Mouse (Mus musculus) E14TG2a.4 (cell line): ENCODE results near the gene Cilp2.

ENCODE experiments used
- CTCF ChIP-seq: conservative IDR thresholded peaks from 2 replicates; pipeline ENCODE4 v1.5.1; 2014; ENCODE audit warnings: low read length
- NANOG ChIP-seq: IDR thresholded peaks from 2 replicates; pipeline ENCODE4 v1.6.1; 2014; ENCODE audit warnings: borderline replicate concordance, low read length, mixed read lengths
- POU5F1 ChIP-seq: IDR thresholded peaks from 2 replicates; pipeline ENCODE4 v1.6.1; 2014; ENCODE audit warnings: low read length, borderline replicate concordance

GRCm38 (mm10) chr8:69900895-69901451 lies 13.5 kb upstream of the Cilp2 start:
- TF ChIP-seq CTCF (no peak), POU5F1 (no peak), NANOG (no peak)
